Mouse (Mus musculus) kidney, postnatal 10 days (tissue): ENCODE data around the gene Fam117a.

ENCODE experiments used
- DNase-seq: peaks from one replicate; pipeline ENCODE4 v3.0.0; 2021; ENCODE audit warnings: mixed read lengths

The Fam117a gene

DNA sequence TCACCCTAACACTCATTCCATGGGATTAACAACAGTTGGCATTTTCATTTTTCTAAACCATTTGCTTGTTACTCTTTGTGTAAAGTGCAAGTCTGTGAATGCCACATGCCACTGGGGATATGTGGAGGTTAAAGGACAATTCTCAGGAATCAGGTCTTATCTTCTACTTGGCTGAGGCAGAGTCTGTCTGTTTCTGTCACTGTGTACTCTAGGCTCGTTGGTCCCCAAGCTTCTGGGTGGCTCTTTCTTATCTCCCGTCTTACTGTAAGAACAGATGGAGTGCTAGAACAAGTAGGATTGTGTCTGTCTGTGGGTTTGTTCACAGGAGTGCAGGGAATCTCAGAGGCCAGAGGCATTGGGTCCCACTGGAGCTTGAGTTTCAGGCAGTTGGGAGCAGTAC lies 94.5 kb downstream of the Fam117a start:
- DNase-seq, result no peak
